Mouse (Mus musculus) adrenal gland, postnatal 14 days (tissue): ENCODE results near the gene Oxct1. TPM values are rescaled to one million over a fixed set of nuclear protein-coding genes. Genes with fewer than 3 reads are reported as not detected.

Experiments
- DNase-seq: peaks from one replicate; pipeline ENCODE4 v3.0.0; 2021; ENCODE audit warnings: mixed read lengths
- total RNA-seq: library from RNA; stranded (reverse); gene quantifications from 2 replicates; pipeline ENCODE4 v1.2.3, GENCODE M21; 2021

Oxct1 gene
- total RNA-seq, 1 experiment from 2014 or later = 172 TPM

GRCm38 (mm10) chr15:4119962-4120361 is 93.8 kb downstream of the Oxct1 start:
- DNase-seq = no peak

GRCm38 (mm10) chr15:4124648-4125047 is 98.5 kb downstream of the Oxct1 start:
- DNase-seq = no peak

GRCm38 (mm10) chr15:4138524-4138923 is 112.3 kb downstream of the Oxct1 start:
- no peak for DNase-seq

- DNase-seq = no peak
Measured at GRCm38 (mm10) chr15:4139516-4139915, 113.3 kb downstream of the Oxct1 start.

GRCm38 (mm10) chr15:4145352-4145751 is 119.2 kb downstream of the Oxct1 start:
- DNase-seq = no peak

- DNase-seq = no peak
Measured at GRCm38 (mm10) chr15:4147700-4148099, 121.5 kb downstream of the Oxct1 start.

- DNase-seq = no peak
Measured at GRCm38 (mm10) chr15:4148649-4149389, 122.6 kb downstream of the Oxct1 start.

GRCm38 (mm10) chr15:4154646-4155045 is 128.5 kb downstream of the Oxct1 start:
- DNase-seq = no peak

- no peak for DNase-seq
Measured at GRCm38 (mm10) chr15:4167946-4168345, 141.8 kb downstream of the Oxct1 start.

GRCm38 (mm10) chr15:4171600-4171999 is 145.4 kb downstream of the Oxct1 start:
- DNase-seq = no peak

GRCm38 (mm10) chr15:4197913-4198312 is 171.7 kb downstream of the Oxct1 start:
- DNase-seq = no peak

Other genes starting within 250 kb of the Oxct1 start
- gene Fbxo4, start 46.8 kb upstream of the Oxct1 start, total RNA-seq = 16.7 and 18.4 TPM in 2 replicates
- 49.0 and 52.0 TPM in 2 replicates for gene AW549877, start 30.6 kb upstream of the Oxct1 start, total RNA-seq